Mouse (Mus musculus) brain, embryonic 18.5 days (tissue): ENCODE measurements around the gene Cdc26.
A peak's percentile ranks its signal among the peaks of the same experiment; 100 is the strongest.

Experiments used
- DNase-seq: peaks from one replicate; pipeline ENCODE4 v3.0.0-alpha.2; 2012; ENCODE audit warnings: low read depth, low spot score

The Cdc26 gene

GRCm38 (mm10) chr4:62408601-62409282, at the start of gene Cdc26, which contains the start of gene Prpf4:
TSS of gene Cdc26 (minus strand) at chr4:62408642.
TSS of gene Prpf4 (plus strand) at chr4:62408797.
- DNase-seq = peak; percentile 98

DNA sequence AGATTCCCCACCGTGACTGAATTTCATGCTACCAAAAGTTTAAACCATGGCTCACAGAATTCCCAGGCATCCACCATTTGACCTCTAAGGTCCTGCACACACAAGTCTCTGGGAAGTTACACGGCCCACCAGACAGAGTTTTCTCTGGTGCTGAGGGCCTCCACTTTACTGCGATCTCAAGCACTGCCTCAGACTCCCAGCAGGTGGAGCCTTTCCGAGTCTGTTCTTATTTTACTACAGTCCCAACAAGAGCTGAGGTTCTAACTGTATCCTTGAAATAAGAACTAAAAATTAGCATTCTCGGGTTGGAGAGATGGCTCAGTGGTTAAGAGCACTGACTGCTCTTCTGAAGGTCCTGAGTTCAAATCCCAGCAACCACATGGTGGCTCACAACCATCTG, 46.6 kb upstream of the Cdc26 start:
- no peak for DNase-seq

- no peak for DNase-seq
Measured at GRCm38 (mm10) chr4:62440986-62441385, 32.5 kb upstream of the Cdc26 start.

DNA sequence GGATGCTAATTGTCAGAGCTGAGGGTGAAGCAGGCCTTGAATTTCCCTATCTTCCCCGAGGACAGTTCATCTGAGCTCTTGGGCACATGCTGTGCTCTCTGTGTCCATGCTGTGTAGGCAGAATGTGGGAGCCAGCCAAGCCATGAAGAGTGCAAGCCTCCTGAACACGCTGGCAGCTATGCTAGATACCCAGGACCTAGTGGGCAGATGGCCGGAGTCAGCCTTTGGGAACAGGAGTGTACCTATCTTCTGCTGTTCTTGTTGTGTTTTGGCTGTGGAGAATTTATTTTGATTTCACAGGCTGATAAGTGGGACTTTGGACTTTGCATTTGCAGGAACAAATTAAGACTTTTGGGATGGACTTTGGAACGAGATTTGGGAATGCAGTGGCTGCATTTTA, 32.1 kb upstream of the Cdc26 start:
- DNase-seq = no peak

GRCm38 (mm10) chr4:62439793-62440192, 31.4 kb upstream of the Cdc26 start:
- no peak for DNase-seq

DNA sequence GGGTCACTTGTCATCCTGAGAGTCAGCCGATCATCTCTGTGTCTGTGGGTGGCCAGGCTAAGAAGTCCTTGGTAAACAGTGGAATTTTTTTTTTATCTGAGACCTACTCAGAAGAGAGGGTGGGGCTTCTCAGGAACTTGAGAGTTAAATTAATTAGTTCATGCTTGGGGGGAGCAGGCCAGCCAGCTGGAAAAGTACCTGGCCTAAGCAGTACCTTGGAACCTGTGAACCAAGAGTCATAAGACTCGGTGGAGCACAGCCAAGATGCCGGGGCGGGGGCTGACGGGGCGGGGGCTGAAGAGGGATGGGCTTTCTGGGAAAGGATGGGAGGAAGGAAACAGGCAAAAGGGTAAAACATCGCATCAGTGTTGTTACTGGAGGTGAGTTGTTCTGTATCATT, 29.4 kb upstream of the Cdc26 start:
- DNase-seq = no peak

- DNase-seq = no peak
Measured at GRCm38 (mm10) chr4:62437256-62437778, 28.9 kb upstream of the Cdc26 start.

DNA sequence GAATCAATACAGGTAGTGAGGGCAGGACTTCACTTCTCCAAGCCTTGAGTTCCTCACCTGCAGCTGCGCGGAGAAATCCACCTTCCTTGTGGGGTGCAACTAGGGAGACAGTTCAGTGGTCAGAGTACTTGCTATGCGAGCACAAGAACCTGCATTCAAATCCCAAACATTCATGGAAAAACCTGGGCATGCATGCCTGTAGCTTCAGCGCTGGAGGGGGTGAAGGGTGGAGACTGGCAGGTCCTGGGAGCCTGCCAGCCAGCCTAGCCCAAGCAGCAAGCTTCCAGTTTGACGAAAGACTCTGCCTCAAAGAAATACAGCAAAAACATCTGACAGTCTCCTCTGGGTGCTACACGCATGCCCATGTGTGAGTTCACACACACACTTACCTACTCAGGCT, 26.6 kb upstream of the Cdc26 start, which contains the start of gene Rnf183:
Rnf183 (minus strand) TSS at position 172 of the 400 bp plus-strand sequence.
- no peak for DNase-seq

DNA sequence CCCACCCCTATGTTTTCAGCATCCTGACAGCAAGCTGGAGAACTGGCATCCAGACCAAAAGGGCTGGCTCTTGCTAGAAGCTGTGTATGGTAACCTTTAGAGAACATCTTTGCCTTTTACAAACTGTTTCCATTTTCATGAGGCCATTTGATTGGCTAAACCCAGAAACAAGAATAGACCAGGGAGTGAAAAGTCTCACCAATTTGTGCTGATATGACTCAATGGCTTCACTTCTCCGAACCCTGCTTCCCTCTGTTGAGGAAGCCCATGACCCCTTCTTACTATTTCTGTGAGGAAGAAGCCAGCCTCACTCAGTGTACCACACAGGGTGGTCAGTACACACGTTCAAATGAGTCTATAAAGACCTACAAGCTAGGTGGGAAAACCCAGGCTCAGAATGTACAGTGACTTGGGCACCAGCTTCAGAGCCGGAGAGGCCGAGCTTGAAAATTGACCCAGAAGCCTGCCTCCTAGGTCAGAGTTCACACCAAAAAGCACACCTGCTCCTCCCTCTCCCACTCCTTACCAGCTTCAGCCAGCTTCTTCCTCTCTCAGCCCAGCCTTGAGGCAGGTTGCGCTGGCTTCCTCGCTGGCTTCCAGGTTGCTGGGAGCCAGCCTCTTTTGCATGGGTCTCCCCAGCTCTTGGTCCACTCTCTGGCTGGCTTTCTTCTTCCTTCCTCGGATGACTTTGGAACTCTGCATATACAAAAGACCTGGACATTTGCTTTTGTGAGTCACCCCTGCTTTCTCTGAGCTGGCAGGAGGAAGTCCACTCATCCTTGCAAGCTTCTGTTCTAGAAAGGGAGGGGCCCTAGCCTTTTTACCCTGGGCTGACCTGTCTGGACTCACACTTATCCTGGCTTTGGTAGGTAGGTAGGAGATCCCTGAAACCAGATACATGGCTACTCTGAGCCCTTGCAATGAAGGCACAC, 25.8 kb upstream of the Cdc26 start:
- DNase-seq = no peak

DNA sequence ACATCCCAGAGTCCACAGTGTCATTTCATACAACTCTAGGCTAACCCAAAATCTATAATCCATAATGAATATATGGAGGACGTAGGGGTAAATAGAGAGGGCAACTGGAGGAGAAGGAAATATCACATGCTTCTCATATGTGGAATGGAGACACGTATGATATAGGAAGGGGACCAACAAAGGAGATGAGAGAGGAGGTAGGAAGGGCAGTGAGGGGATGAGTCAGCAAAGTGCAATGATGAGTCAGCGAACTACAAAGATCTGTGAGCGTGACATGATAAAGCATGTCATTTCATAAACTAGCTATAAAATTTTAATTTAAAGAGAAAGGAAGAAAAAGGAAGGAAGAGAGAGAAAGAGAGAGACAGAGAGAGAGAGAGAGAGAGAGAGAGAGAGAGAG, 23.1 kb upstream of the Cdc26 start:
- DNase-seq = no peak

DNA sequence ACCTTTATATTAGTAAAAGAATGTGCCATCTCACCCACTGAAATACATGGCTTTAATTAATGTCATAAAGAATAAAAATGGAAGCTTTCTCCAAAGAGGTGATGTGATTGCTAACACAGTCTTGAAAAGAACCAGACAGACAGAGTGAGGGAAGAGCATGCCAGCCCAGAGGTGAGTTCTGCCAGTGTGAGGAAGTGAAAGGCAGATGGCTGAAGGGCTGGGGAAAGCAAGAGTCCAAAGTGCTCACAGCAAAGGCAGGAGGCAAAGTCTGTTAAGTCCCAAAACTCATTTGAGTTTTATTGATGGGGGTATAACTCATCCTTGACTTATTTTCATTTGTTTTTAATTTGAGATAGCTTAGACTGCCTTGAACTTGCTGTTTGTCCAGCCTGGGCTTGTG, 22.2 kb upstream of the Cdc26 start:
- no peak for DNase-seq

DNA sequence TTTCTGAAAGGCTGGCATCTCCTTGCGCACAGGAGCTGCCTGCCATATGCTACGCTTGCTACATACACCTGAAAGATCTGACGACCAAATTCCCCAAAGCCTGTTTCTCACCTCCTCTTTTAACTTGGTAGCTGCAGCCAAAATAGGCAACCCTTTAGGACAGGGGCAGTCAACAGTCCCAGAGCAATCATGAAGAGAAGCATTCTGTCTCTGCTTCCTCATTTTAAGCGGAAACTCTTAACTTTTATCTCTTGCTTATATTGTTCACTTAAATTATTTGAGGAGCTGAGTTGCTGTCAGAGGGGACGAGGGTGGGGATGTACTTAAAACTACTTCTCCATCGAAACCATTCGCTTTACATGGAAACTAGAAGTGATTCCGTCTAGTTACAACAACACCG, 21.2 kb upstream of the Cdc26 start:
- no peak for DNase-seq

DNA sequence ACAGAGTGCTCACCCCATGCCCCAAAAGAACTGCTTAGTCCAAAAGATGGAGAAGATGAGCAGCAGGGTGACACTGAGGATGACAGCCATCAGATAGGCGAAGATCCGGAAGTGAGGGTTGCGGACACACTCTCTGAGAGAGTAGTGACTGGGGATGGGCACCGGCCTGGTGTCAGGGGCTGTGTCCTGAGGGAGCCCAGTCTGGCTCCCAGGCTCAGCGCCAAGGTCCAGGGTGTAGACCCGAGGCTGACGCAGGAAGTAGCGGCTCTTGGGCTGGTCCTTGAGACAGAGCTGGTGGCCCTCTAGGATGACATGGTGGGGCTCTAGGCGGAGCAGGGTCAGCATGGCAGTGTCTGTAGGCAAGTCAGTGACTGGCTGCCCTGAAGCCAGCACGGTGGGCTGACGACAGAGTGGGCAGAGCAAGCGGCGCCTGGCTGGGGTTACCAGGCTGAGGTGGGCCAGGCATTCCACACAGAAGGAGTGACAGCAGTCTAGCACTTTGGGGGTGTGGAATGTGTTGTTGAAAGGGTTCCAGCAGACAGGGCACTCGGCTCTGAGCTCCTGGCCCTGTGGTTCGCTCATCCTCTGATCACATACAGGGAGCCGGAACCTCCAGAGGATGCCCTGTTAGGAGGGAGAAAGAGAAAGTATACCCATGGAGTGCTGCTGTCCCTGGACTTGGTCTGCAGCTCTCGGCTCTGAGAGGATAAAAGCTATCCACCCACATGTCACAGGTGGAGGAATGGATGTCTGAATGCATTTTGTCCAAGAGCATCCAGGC, 19.7 kb upstream of the Cdc26 start:
- DNase-seq = no peak

- DNase-seq = no peak
Measured at GRCm38 (mm10) chr4:62425891-62426290, 17.4 kb upstream of the Cdc26 start.

DNA sequence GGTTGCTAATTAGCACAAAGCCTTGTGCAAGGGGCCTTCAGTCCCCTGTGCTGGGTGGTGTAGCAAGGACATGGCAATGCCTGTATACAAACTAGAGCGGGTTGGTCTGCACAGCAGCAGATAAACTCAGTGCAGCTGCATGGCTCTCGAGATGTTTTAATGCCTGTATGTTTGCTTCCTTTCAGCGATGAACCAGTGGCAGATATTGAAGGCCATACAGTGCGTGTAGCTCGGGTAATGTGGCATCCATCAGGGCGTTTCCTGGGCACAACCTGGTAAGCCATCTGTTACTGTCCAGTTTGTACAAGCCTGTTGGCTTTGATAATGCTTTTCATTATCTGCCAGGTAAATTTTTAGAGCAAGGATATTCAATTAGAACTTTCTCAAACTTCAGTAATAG, 10.6 kb upstream of the Cdc26 start:
- no peak for DNase-seq

DNA sequence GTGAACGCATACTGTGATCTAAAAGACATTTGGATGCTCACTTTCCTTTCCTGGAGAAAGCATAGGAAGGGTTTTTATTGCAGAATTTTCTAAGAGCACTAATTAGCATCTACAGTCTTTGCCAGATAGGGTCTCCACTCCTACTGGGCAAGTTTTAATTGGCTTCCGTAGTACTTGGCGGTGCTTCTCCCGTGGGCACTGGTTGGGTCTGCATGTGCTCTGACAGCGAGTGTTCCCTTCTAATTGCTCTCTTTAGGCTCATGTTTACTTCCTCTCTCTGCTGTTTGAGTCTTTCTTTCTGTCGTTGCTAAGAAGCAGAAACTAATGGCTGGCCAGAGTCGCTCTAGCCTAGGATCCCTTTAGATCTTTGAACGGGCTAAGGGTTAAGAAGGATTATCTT, 10.0 kb upstream of the Cdc26 start:
- no peak for DNase-seq

- DNase-seq = no peak
Measured at GRCm38 (mm10) chr4:62411606-62412005, 3.2 kb upstream of the Cdc26 start.

DNA sequence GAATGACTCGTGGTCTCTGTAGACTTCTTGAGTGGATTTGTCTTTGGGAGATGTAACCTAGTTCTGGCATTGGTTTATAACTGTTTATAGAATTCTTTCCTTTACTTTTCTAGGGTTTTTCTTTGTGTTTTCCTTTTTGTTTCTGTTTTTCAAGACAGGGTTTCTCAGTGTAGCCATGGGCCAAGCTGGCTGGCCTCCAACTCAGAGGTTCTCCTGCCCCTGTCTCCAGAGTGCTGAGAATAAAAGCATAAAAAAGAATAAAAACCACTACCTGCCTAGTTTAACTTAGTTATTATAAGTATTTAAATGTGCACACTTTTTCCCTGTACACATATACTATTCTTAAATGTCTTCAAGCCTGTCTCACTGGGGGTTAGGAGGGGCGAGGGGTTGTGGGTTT, 1.9 kb upstream of the Cdc26 start:
- DNase-seq = no peak

GRCm38 (mm10) chr4:62409615-62410014, 1.2 kb upstream of the Cdc26 start:
- DNase-seq = no peak

DNA sequence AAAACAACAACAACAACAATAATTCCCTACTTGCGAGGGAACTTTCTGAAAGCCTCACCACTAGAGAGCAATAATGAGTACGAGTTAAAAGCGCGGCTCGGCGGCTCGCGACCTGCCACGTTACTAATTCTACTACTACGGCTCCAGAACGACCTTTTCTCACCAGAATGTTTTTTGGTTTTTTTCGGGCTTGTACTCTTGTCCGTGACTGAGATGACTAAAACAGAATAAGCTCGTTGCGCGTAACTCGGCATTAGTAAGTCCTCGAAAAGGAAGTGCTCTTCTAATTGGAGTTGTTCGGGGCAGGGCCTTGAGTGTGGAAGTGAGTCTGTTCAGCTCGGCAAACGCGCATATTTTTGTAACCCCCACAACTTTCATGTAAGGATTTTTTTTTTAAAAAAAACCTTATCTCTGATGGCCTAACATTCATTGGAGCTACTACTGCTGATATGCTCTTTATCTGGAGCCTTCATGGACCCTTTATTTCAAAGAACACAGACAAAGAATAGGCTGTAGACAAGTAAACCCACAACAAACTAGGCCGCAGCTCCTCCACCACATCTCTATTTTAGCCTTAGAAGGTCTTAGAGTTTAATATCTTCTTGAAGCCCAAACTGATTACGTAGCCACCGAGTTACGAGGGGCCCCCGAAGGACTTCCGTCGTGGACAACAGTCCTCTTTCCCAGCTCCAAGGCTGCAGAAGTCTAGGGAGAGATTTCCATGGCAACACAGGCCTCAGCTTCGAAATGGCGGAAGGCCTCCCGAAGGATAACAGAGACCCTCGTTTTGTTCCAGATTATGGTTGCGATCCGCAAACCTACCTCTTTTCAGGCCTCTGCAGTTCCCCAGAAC, 486 bp downstream of the Cdc26 start:
- peak; percentile 36 for DNase-seq

DNA sequence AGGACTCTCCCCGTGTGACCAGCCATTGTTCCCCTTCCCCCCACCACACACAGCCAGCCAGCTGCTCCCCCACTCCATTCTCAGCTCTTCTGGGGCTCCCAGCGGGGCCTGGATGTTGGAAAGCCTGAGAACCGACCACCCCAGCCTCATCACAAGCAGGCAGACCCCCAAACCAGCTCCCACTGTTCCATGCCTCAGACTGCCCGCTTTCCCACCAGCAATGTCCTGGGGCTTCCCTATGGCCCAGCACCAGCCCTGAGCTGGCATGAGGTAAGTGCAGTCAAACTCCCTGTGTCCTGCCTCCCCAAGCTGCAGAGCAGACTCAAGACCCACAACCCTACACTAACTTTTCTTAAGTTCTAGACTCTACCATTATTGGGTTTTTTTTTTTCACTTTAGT, 2.3 kb downstream of the Cdc26 start:
- DNase-seq = no peak
